Mouse (Mus musculus): ENCODE data around the gene Lrrc43.

DNA sequence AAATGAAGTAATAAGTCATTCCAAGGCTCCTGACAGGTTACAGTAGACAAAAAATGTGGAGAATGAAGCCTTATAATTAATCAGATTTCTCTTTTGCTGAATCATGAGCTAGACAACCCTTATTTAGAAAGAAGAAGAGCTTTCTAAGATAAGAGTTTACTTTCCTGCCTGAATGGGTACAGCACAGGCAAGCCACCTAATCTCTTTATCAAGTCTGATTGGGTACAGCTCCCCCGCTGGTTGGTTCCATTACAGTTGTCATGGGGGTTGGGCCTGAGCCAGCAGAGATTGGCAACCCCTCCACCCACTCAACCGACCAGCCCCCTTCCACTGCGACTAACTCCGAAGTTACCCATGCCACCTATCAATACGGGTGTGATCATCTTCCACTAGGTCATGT, 27.7 kb upstream of the Lrrc43 start:
- no peak for TF ChIP-seq FLI1 (IDR thresholded peaks at IDR 0.05; ENCODE audit: low read length)
- no peak for TF ChIP-seq GATA1 (IDR thresholded peaks at IDR 0.05; ENCODE audit: borderline replicate concordance, low read length)
